Mouse (Mus musculus) midbrain, embryonic 11.5 days (tissue): ENCODE data around the gene Synj1. TPM values are rescaled to one million over a fixed set of nuclear protein-coding genes. Genes with fewer than 3 reads are reported as not detected.

ENCODE experiments used
- ATAC-seq: fragments of 200-750 bp; cut with Nextera tagmentation; 2 replicates; pipeline ENCODE4 v1.8.0; 2017; ENCODE audit warnings: moderate TSS enrichment, moderate library complexity; ENCODE audit not compliant: low FRiP score
- DNase-seq: peaks from one replicate; pipeline ENCODE4 v3.0.0; 2015; ENCODE audit warnings: low spot score; ENCODE audit errors: missing footprints
- H3K27ac ChIP-seq: fragments of 300-500 bp; sonication (generic); 2 replicates; pipeline ENCODE4 v1.5.1; 2014; ENCODE audit warnings: low read depth, low read length
- H3K27me3 ChIP-seq: fragments of 300-500 bp; sonication (generic); 2 replicates; pipeline ENCODE4 v1.6.1; 2014; ENCODE audit warnings: mild to moderate bottlenecking, low read length, moderate library complexity, mixed read lengths; ENCODE audit not compliant: control insufficient read depth, insufficient read depth
- H3K36me3 ChIP-seq: fragments of 300-500 bp; sonication (generic); 2 replicates; pipeline ENCODE4 v1.6.1; 2014; ENCODE audit warnings: mild to moderate bottlenecking, low read length, moderate library complexity, mixed read lengths; ENCODE audit not compliant: control insufficient read depth, insufficient read depth
- H3K4me1 ChIP-seq: fragments of 300-500 bp; sonication (generic); 2 replicates; pipeline ENCODE4 v1.6.1; 2014; ENCODE audit warnings: low read length; ENCODE audit not compliant: control insufficient read depth, insufficient read depth
- H3K4me2 ChIP-seq: fragments of 300-500 bp; sonication (generic); 2 replicates; pipeline ENCODE4 v1.6.1; 2014; ENCODE audit warnings: mild to moderate bottlenecking, moderate library complexity
- H3K4me3 ChIP-seq: fragments of 300-500 bp; sonication (generic); 2 replicates; pipeline ENCODE4 v1.5.1; 2014; ENCODE audit warnings: low read depth, low read length
- H3K9ac ChIP-seq: fragments of 300-500 bp; sonication (generic); 2 replicates; pipeline ENCODE4 v1.6.1; 2014; ENCODE audit warnings: low read length
- H3K9me3 ChIP-seq: fragments of 300-500 bp; sonication (generic); 2 replicates; pipeline ENCODE4 v1.6.1; 2016; ENCODE audit warnings: low read length; ENCODE audit not compliant: control insufficient read depth
- WGBS: fragments of 180-500 bp; shearing (Covaris S2); extraction: QIAGEN DNeasy Blood & Tissue Kit; methylation state at CpG from one replicate; pipeline ENCODE4 v1.1.7; 2014; 5-methylcytosine and 5-hydroxymethylcytosine counted together
- polyA plus RNA-seq: library from polyadenylated mRNA; unstranded; fragments of >200 nt; fragmentation: Nextera tagmentation; extraction: Ambion mirVana; gene quantifications from 2 replicates; pipeline ENCODE4 v1.2.1, GENCODE M21; 2014

Synj1 gene
- polyA plus RNA-seq, 1 experiment from 2014 or later = 23.3 TPM

DNA sequence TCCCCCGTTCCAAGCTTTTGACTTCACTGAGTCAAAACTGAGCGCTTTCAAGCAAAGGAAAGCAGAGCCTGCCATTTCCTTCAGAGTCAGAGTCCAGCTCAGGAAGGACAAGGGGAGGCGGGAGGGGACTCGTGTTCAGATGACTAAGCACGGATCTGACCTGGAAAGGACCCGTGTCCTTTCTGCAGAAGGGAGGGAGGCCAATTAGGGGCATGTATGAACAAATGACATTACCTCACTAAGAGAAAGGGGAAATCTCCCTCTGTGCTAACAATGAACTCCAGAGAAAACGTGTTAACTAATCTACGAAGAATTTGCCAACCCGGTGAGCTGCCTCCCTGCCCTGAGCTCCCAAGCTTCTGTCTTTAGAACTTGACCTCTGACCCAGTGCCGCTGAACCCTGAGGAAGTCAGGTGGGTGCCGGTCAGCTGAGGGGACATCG lies 95.0 kb downstream of the Synj1 start:
- no peaks in the 10 kb centered on the region for H3K9me3 ChIP-seq
- no peaks in the 10 kb centered on the region for H3K4me1 ChIP-seq
- DNase-seq (peak; percentile 76), ATAC-seq (no peak)
- H3K4me3 ChIP-seq = no peak overlapping the region
- H3K27me3 ChIP-seq = no peaks in the 10 kb centered on the region
- no peak overlapping the region for H3K9ac ChIP-seq
- WGBS = 39% methylated on average over 12 of the region's 12 CpGs
- no peak overlapping the region for H3K4me2 ChIP-seq
- H3K36me3 ChIP-seq = no peaks in the 10 kb centered on the region
- no peak overlapping the region for H3K27ac ChIP-seq

GRCm38 (mm10) chr16:90911766-90912165 lies 99.3 kb downstream of the Synj1 start:
- H3K27ac ChIP-seq = no peak overlapping the region
- DNase-seq = no peak
- H3K4me3 ChIP-seq = no peak overlapping the region
- no peaks in the 10 kb centered on the region for H3K4me1 ChIP-seq
- no peak overlapping the region for H3K4me2 ChIP-seq
- H3K9ac ChIP-seq = no peak overlapping the region
- no peak for ATAC-seq
- no peaks in the 10 kb centered on the region for H3K9me3 ChIP-seq
- H3K36me3 ChIP-seq = no peaks in the 10 kb centered on the region
- WGBS = 91% methylated on average over 13 of the region's 13 CpGs
- no peaks in the 10 kb centered on the region for H3K27me3 ChIP-seq

GRCm38 (mm10) chr16:90910855-90911533 lies 100.1 kb downstream of the Synj1 start:
- H3K4me3 ChIP-seq = no peak overlapping the region
- WGBS = 82% methylated on average over 17 of the region's 17 CpGs
- no peaks in the 10 kb centered on the region for H3K36me3 ChIP-seq
- ATAC-seq (no peak), DNase-seq (no peak)
- H3K4me2 ChIP-seq = no peak overlapping the region
- no peak overlapping the region for H3K27ac ChIP-seq
- no peaks in the 10 kb centered on the region for H3K27me3 ChIP-seq
- H3K9me3 ChIP-seq = no peaks in the 10 kb centered on the region
- no peak overlapping the region for H3K9ac ChIP-seq
- H3K4me1 ChIP-seq = no peaks in the 10 kb centered on the region

GRCm38 (mm10) chr16:90907250-90907649 lies 103.9 kb downstream of the Synj1 start:
- Histone ChIP-seq H3K4me2 (no peak overlapping the region), H3K36me3 (no peaks in the 10 kb centered on the region), H3K9me3 (no peaks in the 10 kb centered on the region), H3K4me3 (no peak overlapping the region), H3K27ac (no peak overlapping the region), H3K4me1 (no peaks in the 10 kb centered on the region), H3K9ac (no peak overlapping the region), H3K27me3 (no peaks in the 10 kb centered on the region)
- ATAC-seq (no peak), DNase-seq (no peak)
- WGBS = 71% methylated on average over 7 of the region's 7 CpGs

DNA sequence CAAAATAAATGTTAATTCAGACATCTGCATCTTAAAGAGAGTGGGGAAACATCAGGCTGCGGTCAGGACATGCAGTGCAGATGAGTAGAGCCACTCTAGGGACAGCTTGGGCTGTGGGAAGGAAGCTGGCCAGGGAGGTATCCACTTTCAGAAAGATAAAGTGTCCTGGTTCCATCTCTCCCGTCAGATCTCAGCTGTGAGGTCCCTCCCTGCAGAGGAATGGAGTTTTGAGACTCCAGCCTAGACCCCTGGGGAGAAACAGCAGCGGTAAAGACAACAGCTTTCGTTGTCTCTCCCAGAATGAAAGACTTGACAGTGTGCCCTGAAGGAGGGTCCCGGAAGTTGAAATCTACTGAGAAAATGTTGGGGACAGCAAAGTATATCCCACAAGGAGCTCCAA lies 107.8 kb downstream of the Synj1 start:
- H3K9ac ChIP-seq = no peak overlapping the region
- H3K4me1 ChIP-seq = 0 out of 2 replicates have a peak, but pooled peaks cover 3% of the 10 kb centered on the region
- H3K9me3 ChIP-seq = no peaks in the 10 kb centered on the region
- H3K36me3 ChIP-seq = no peaks in the 10 kb centered on the region
- no peak overlapping the region for H3K27ac ChIP-seq
- H3K27me3 ChIP-seq = no peaks in the 10 kb centered on the region
- WGBS = 35% methylated on average over 5 of the region's 5 CpGs
- no peak for ATAC-seq
- no peak for DNase-seq
- no peak overlapping the region for H3K4me3 ChIP-seq
- H3K4me2 ChIP-seq = no peak overlapping the region

DNA sequence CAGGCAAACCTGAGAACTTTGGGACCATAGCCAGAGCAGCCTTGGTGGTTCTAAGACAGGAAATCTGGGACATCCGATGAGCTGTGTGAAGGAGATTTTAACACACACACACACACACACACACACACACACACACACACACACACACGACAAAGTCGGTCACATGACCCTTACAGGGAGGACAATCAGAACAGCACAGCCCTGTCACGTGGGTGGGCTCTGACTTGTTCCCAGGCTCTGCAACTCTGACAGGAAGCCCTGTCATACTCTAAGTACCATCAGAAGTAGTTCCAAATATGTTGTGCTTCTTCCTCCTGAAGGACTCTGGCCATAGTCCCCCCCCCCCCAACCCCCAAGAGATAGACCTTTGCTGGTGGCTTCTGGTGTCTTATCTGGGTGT lies 109.7 kb downstream of the Synj1 start:
- no peak overlapping the region for H3K4me2 ChIP-seq
- 88% methylated on average over 4 of the region's 4 CpGs for WGBS
- H3K4me1 ChIP-seq = 0 out of 2 replicates have a peak, but pooled peaks cover 3% of the 10 kb centered on the region
- H3K9ac ChIP-seq = no peak overlapping the region
- H3K4me3 ChIP-seq = no peak overlapping the region
- DNase-seq (no peak), ATAC-seq (no peak)
- no peaks in the 10 kb centered on the region for H3K9me3 ChIP-seq
- no peaks in the 10 kb centered on the region for H3K36me3 ChIP-seq
- no peak overlapping the region for H3K27ac ChIP-seq
- no peaks in the 10 kb centered on the region for H3K27me3 ChIP-seq

- no peak overlapping the region for H3K4me3 ChIP-seq
- no peak overlapping the region for H3K9ac ChIP-seq
- no peaks in the 10 kb centered on the region for H3K36me3 ChIP-seq
- H3K27me3 ChIP-seq = no peaks in the 10 kb centered on the region
- ATAC-seq = no peak
- WGBS = 46% methylated on average over 12 of the region's 12 CpGs
- H3K4me1 ChIP-seq = 0 out of 2 replicates have a peak, but pooled peaks cover 3% of the 10 kb centered on the region
- H3K4me2 ChIP-seq = no peak overlapping the region
- DNase-seq = no peak
- no peaks in the 10 kb centered on the region for H3K9me3 ChIP-seq
- no peak overlapping the region for H3K27ac ChIP-seq
Measured at GRCm38 (mm10) chr16:90899498-90899897, 111.6 kb downstream of the Synj1 start.

DNA sequence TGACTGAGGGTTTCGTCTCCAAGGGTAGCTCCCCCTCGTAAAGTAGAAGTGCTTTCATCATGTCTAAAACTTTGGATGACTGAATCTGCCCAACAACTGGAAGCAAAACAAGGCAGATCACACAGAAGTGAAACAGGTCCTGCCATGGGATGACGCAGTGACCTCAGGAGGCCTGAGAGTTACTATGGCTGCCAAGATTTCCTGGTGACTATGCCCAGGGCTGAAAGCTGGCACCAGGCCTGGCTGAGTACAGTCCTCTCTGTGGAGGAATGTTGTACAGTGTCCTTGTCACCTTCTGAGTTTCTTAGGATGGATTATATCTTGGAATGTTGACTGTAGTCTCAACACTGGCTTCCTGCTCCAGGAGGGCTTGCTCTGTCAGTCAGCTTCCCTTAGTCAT lies 113.5 kb downstream of the Synj1 start:
- H3K9me3 ChIP-seq = no peaks in the 10 kb centered on the region
- no peak for ATAC-seq
- H3K9ac ChIP-seq = no peak overlapping the region
- 0 out of 2 replicates have a peak, but pooled peaks cover 3% of the 10 kb centered on the region for H3K4me1 ChIP-seq
- no peak for DNase-seq
- no peak overlapping the region for H3K27ac ChIP-seq
- no peak overlapping the region for H3K4me3 ChIP-seq
- no peaks in the 10 kb centered on the region for H3K36me3 ChIP-seq
- no peaks in the 10 kb centered on the region for H3K27me3 ChIP-seq
- H3K4me2 ChIP-seq = no peak overlapping the region
- WGBS = 90% methylated on average over 3 of the region's 3 CpGs

GRCm38 (mm10) chr16:90893792-90894191 lies 117.3 kb downstream of the Synj1 start:
- 64% methylated on average over 9 of the region's 9 CpGs for WGBS
- no peaks in the 10 kb centered on the region; the same call in 1 of the 2 replicates for H3K4me1 ChIP-seq
- H3K4me3 ChIP-seq = no peak overlapping the region
- no peaks in the 10 kb centered on the region for H3K27me3 ChIP-seq
- DNase-seq (no peak), ATAC-seq (no peak)
- H3K27ac ChIP-seq = no peak overlapping the region
- H3K9me3 ChIP-seq = no peaks in the 10 kb centered on the region
- H3K9ac ChIP-seq = no peak overlapping the region
- no peaks in the 10 kb centered on the region for H3K36me3 ChIP-seq
- H3K4me2 ChIP-seq = no peak overlapping the region
